Mouse (Mus musculus) midbrain, embryonic 10.5 days (tissue): ENCODE data around the gene Trim25. TPM values are rescaled to one million over a fixed set of nuclear protein-coding genes. Genes with fewer than 3 reads are reported as not detected.

ENCODE experiments used
- DNase-seq: peaks from one replicate; pipeline ENCODE4 v3.0.0-alpha.2; 2017; ENCODE audit warnings: low spot score
- H3K27ac ChIP-seq: fragments of 300-500 bp; sonication (generic); replicated peaks from 2 replicates; pipeline ENCODE4 v1.5.1; 2016; ENCODE audit warnings: mild to moderate bottlenecking
- H3K27me3 ChIP-seq: fragments of 300-500 bp; sonication (generic); 2 replicates; pipeline ENCODE4 v1.6.1; 2016; ENCODE audit warnings: low read depth, mild to moderate bottlenecking; ENCODE audit not compliant: poor library complexity, severe bottlenecking
- H3K36me3 ChIP-seq: fragments of 300-500 bp; sonication (generic); 2 replicates; pipeline ENCODE4 v1.6.1; 2016; ENCODE audit warnings: mild to moderate bottlenecking, moderate library complexity
- H3K4me1 ChIP-seq: fragments of 300-500 bp; sonication (generic); 2 replicates; pipeline ENCODE4 v1.6.1; 2016
- H3K4me3 ChIP-seq: fragments of 300-500 bp; sonication (generic); 2 replicates; pipeline ENCODE4 v1.5.1; 2016; ENCODE audit warnings: mild to moderate bottlenecking, moderate library complexity
- H3K9me3 ChIP-seq: fragments of 300-500 bp; sonication (generic); replicated peaks from 2 replicates; pipeline ENCODE4 v1.6.1; 2016; ENCODE audit warnings: mild to moderate bottlenecking
- WGBS: fragments of 180-500 bp; shearing (Covaris S2); methylation state at CpG from one replicate; pipeline ENCODE4 v1.1.7; 2016; 5-methylcytosine and 5-hydroxymethylcytosine counted together
- polyA plus RNA-seq: library from polyadenylated mRNA; unstranded; fragments of >200 nt; fragmentation: Nextera tagmentation; extraction: Ambion mirVana; gene quantifications from 2 replicates; pipeline ENCODE4 v1.2.1, GENCODE M21; 2016

Gene Trim25
- polyA plus RNA-seq, 1 experiment from 2014 or later = 3.0 TPM

DNA sequence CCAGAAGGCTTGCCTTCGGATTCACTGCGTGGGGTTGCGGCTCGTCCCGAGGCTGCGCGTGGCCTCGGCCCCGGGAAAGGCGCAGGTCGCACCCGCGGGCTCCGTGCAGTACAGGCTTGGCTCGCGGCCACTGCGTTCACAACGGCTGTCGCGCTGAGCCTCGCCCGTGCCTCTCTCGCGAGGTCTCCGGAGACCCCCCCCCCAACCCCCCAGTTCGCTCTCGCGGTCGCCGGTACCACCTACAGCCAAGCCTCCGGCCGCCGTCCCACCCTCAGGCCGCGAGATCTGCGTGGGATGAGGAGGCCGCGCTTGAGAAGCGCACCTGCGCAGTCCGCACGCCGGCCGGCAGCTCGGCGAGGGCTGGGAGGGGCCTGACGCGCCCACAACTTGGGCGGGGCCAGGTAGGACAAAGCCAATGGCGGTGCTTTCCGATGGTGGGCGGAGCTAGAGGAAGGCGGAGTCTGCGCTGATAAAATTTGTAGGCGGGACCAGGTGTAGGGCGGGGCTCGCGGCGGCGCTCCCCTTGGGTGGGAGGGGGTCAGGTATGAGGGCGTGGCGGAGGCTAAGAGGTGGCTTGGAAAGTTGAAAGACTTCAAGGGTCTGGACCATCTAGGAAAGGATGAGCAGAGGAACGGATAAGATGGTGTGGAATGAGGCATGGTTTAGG is 61.4 kb downstream of the Trim25 start:
- Histone ChIP-seq H3K27me3 (no peaks in the 10 kb centered on the region), H3K36me3 (peaks cover 8% of the 10 kb centered on the region), H3K9me3 (no peaks in the 10 kb centered on the region), H3K4me1 (peaks cover 28% of the 10 kb centered on the region), H3K4me3 (peak overlapping the region; percentile 94), H3K27ac (peak overlapping the region; percentile 89)
- under 1% methylated on average over 63 of the region's 63 CpGs for WGBS
- DNase-seq = peak; percentile 90

DNA sequence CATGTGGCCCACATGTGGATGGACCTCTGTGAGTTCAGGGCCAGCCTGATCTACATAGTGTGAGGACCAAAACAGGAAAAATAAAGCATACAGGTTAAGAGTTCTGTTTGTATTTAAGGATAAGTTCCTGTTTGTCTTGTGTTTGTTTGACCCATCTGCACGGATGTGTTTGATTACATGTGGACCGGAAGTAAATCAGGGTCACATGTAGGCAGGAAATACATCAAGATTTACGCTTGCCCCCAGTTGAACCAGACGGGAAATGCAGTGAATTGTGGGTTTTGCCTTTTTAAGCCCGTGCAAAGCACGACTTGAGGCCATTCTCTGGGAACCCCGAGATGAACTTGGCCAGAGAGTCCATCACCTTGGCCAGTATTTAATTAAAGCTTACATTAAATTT is 62.2 kb downstream of the Trim25 start:
- peaks cover 8% of the 10 kb centered on the region for H3K36me3 ChIP-seq
- no peak overlapping the region for H3K4me3 ChIP-seq
- DNase-seq = no peak
- 93% methylated on average over 7 of the region's 7 CpGs for WGBS
- H3K27ac ChIP-seq = no peak overlapping the region
- peaks cover 28% of the 10 kb centered on the region for H3K4me1 ChIP-seq
- no peaks in the 10 kb centered on the region for H3K9me3 ChIP-seq
- H3K27me3 ChIP-seq = no peaks in the 10 kb centered on the region

GRCm38 (mm10) chr11:89064312-89064711 is 65.1 kb downstream of the Trim25 start:
- DNase-seq = no peak
- Histone ChIP-seq H3K27me3 (no peaks in the 10 kb centered on the region), H3K4me1 (peaks cover 17% of the 10 kb centered on the region), H3K27ac (no peak overlapping the region), H3K36me3 (no peaks in the 10 kb centered on the region), H3K4me3 (no peak overlapping the region), H3K9me3 (no peaks in the 10 kb centered on the region)
- WGBS = 87% methylated on average over 6 of the region's 6 CpGs

GRCm38 (mm10) chr11:89065297-89065696 is 66.1 kb downstream of the Trim25 start:
- Histone ChIP-seq H3K27me3 (no peaks in the 10 kb centered on the region), H3K27ac (no peak overlapping the region), H3K36me3 (no peaks in the 10 kb centered on the region), H3K4me3 (no peak overlapping the region), H3K9me3 (no peaks in the 10 kb centered on the region), H3K4me1 (peaks cover 7% of the 10 kb centered on the region)
- no peak for DNase-seq
- 91% methylated on average over 3 of the region's 3 CpGs for WGBS

DNA sequence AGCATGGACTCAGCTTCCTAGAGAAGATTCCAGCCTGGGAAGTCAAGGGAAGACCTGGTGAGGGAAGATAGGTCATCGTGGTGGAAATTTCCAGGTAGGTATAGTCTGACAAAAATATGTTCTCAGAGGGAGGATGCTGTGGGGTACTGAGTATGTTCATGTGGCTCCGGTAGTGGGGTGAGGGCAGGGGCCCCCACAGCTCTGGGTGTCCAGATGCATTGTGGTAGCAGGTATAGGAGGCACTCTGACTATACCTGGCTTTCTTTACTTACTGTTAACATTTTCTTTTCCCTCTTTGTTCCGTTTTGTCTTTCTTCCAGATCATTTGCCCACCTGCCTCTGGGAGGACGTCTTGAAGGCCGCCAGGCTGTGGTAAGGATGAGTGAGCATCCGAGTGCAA is 67.0 kb downstream of the Trim25 start:
- DNase-seq = no peak
- Histone ChIP-seq H3K4me1 (peaks cover 3% of the 10 kb centered on the region; the same call in 1 of the 2 replicates), H3K9me3 (no peaks in the 10 kb centered on the region), H3K27ac (no peak overlapping the region), H3K4me3 (no peak overlapping the region), H3K27me3 (no peaks in the 10 kb centered on the region), H3K36me3 (no peaks in the 10 kb centered on the region)
- WGBS = 80% methylated on average over 6 of the region's 6 CpGs

DNA sequence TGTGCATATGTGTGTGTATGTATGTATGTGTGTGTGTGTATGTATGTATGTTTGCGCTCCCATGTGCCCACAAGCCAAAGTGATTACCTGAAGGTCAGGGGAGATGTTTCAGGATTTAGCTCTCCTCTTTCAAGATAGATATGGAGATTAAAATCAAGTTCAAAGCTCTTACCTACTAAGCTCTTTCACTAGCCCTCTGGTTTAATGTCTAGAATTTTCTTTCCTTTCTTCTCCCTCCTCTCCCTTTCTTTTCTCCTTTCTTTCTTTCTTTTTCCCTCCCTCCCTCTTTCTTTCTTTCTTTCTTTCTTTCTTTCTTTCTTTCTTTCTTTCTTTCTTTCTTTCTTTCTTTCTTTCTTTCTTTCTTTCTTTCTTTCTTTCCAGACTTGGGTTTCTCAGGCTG is 67.6 kb downstream of the Trim25 start, which contains the start of gene Dgke:
TSS of gene Dgke (minus strand) at position 101 of the 400 bp plus-strand sequence.
- Histone ChIP-seq H3K27me3 (no peaks in the 10 kb centered on the region), H3K36me3 (no peaks in the 10 kb centered on the region), H3K9me3 (no peaks in the 10 kb centered on the region), H3K4me3 (no peak within 1 kb of the TSS), H3K4me1 (peaks cover 3% of the 10 kb centered on the region; the same call in 1 of the 2 replicates), H3K27ac (no peak within 1 kb of the TSS; the same call in 1 of the 2 replicates)
- 86% methylated on average over 1 of the region's 1 CpGs for WGBS
- DNase-seq = no peak

- Histone ChIP-seq H3K27me3 (no peaks in the 10 kb centered on the region), H3K4me1 (peaks cover 3% of the 10 kb centered on the region; the same call in 1 of the 2 replicates), H3K36me3 (no peaks in the 10 kb centered on the region), H3K27ac (no peak overlapping the region; the same call in 1 of the 2 replicates), H3K4me3 (no peak overlapping the region), H3K9me3 (no peaks in the 10 kb centered on the region)
- no peak for DNase-seq
- WGBS = 79% methylated on average over 6 of the region's 6 CpGs
Measured at GRCm38 (mm10) chr11:89067301-89067822, 68.2 kb downstream of the Trim25 start.

- no peak for DNase-seq
- H3K27me3 ChIP-seq = no peaks in the 10 kb centered on the region
- peaks cover 3% of the 10 kb centered on the region; the same call in 1 of the 2 replicates for H3K4me1 ChIP-seq
- no peak overlapping the region for H3K4me3 ChIP-seq
- H3K9me3 ChIP-seq = no peaks in the 10 kb centered on the region
- no peak overlapping the region for H3K27ac ChIP-seq
- WGBS = 76% methylated on average over 11 of the region's 11 CpGs
- no peaks in the 10 kb centered on the region for H3K36me3 ChIP-seq
Measured at GRCm38 (mm10) chr11:89067871-89068490, 68.8 kb downstream of the Trim25 start.

GRCm38 (mm10) chr11:89068649-89069048 is 69.5 kb downstream of the Trim25 start:
- H3K36me3 ChIP-seq = no peaks in the 10 kb centered on the region
- no peaks in the 10 kb centered on the region for H3K27me3 ChIP-seq
- H3K27ac ChIP-seq = no peak overlapping the region
- no peak overlapping the region for H3K4me3 ChIP-seq
- DNase-seq = no peak
- no peaks in the 10 kb centered on the region for H3K9me3 ChIP-seq
- peaks cover 3% of the 10 kb centered on the region; the same call in 1 of the 2 replicates for H3K4me1 ChIP-seq
- 95% methylated on average over 14 of the region's 14 CpGs for WGBS

DNA sequence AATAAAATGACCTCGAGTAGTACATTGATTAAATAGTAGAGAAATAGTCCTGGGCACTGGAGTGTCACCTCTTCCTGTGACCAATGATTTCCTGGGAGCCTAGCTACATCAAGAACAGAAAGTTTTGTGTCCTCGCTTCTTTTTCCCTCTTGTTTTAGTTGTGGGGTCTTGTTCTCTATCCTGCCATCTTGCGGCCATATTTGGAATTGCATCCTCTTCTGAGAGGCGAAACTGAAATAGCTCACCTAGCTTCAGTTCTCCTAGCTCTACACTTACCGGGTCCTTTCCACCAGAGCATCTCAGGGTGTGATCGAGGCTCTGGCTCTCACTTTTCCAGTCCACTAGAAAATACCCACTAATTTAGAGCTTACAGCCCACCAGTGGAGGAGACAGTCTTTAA is 70.1 kb downstream of the Trim25 start:
- no peaks in the 10 kb centered on the region for H3K36me3 ChIP-seq
- DNase-seq = peak; percentile 58
- H3K4me3 ChIP-seq = no peak overlapping the region
- H3K27ac ChIP-seq = no peak overlapping the region
- H3K27me3 ChIP-seq = no peaks in the 10 kb centered on the region
- 32% methylated on average over 6 of the region's 6 CpGs for WGBS
- H3K9me3 ChIP-seq = no peaks in the 10 kb centered on the region
- H3K4me1 ChIP-seq = peaks cover 3% of the 10 kb centered on the region; the same call in 1 of the 2 replicates

Other genes starting within 250 kb of the Trim25 start
- gene Akap1, start 134.8 kb upstream of the Trim25 start, polyA plus RNA-seq = 19.1 and 20.7 TPM in 2 replicates
- 75.5 and 81.0 TPM in 2 replicates for gene Scpep1, start 43.9 kb upstream of the Trim25 start, polyA plus RNA-seq
- gene Elobl, start 32.4 kb upstream of the Trim25 start, polyA plus RNA-seq = not detected in 2 replicates
- 29.9 and 30.3 TPM in 2 replicates for gene Coil, start 29.1 kb upstream of the Trim25 start, polyA plus RNA-seq
- 4.2 and 6.1 TPM in 2 replicates for gene Dgke, start 67.5 kb downstream of the Trim25 start, polyA plus RNA-seq
- gene Gm525, start 74.5 kb downstream of the Trim25 start, polyA plus RNA-seq = not detected in 2 replicates